Mouse (Mus musculus): ENCODE measurements at regions not wholly inside any gene's neighbourhood (a gene's known extent, or its start where the extent isn't known, plus 50 kb on each side); places are given as distances from the start of the nearest gene placed in this dataset.

- TF ChIP-seq CTCF (IDR thresholded peaks at IDR 0.05; ENCODE audit: borderline replicate concordance, control insufficient read depth, extremely low read depth, insufficient read depth, low read length, poor library complexity) (no peak), POLR2A (IDR thresholded peaks at IDR 0.05; ENCODE audit: control insufficient read depth, extremely low read depth, insufficient read depth, low read length, poor library complexity) (no peak)
These were observed 368.1 kb downstream of the 1700017N19Rik start for GRCm38 (mm10) chr10:100958371-100958770.
